Mouse (Mus musculus) brown adipose tissue, adult 24 weeks (tissue): ENCODE measurements around the gene Vsig1. TPM values are rescaled to one million over a fixed set of nuclear protein-coding genes. Genes with fewer than 3 reads are reported as not detected.
A peak's percentile ranks its signal among the peaks of the same experiment; 100 is the strongest.

Experiments
- H3K27ac ChIP-seq: fragments of 200-500 bp; replicated peaks from 2 replicates; pipeline ENCODE4 v1.5.1; 2012; ENCODE audit warnings: low read depth, mild to moderate bottlenecking, low read length
- H3K4me1 ChIP-seq: fragments of 200-500 bp; 2 replicates; pipeline ENCODE4 v1.6.1; 2012; ENCODE audit warnings: low read length, mixed read lengths; ENCODE audit not compliant: control insufficient read depth, insufficient read depth, insufficient read length
- H3K4me3 ChIP-seq: fragments of 200-500 bp; 2 replicates; pipeline ENCODE4 v1.5.1; 2012; ENCODE audit warnings: low read depth, mild to moderate bottlenecking, low read length, moderate library complexity; ENCODE audit not compliant: insufficient read depth
- polyA plus RNA-seq: library from polyadenylated mRNA; stranded (reverse); fragments of >200 nt; gene quantifications from 2 replicates; pipeline ENCODE4 v1.2.4, GENCODE M21; 2012; ENCODE audit not compliant: missing spikeins, insufficient read depth, insufficient read length

Gene Vsig1
- polyA plus RNA-seq, 1 experiment = not detected

- peaks cover 22% of the 10 kb centered on the region for H3K4me1 ChIP-seq
- H3K4me3 ChIP-seq = no peak overlapping the region
- H3K27ac ChIP-seq = peak overlapping the region; percentile 58
These were observed 76.0 kb downstream of the Vsig1 start for GRCm38 (mm10) chrX:140983206-140983960.

- Histone ChIP-seq H3K27ac (peak overlapping the region; percentile 17), H3K4me1 (peaks cover 22% of the 10 kb centered on the region), H3K4me3 (no peak overlapping the region)
These were observed 77.4 kb downstream of the Vsig1 start for GRCm38 (mm10) chrX:140984795-140985194.

- Histone ChIP-seq H3K4me1 (peaks cover 20% of the 10 kb centered on the region), H3K4me3 (no peak overlapping the region), H3K27ac (no peak overlapping the region)
These were observed 77.8 kb downstream of the Vsig1 start for GRCm38 (mm10) chrX:140985256-140985655.

Other genes starting within 250 kb of the Vsig1 start
- 7.4 and 8.5 TPM in 2 replicates for gene Mid2, start 243.0 kb upstream of the Vsig1 start, polyA plus RNA-seq
- not detected in 2 replicates for gene Tex13b, start 94.2 kb upstream of the Vsig1 start, polyA plus RNA-seq
- gene Psmd10, start 49.1 kb downstream of the Vsig1 start, polyA plus RNA-seq = 23.5 and 25.7 TPM in 2 replicates
- gene Atg4a, start 49.3 kb downstream of the Vsig1 start, polyA plus RNA-seq = 14.3 and 15.8 TPM in 2 replicates